Mouse (Mus musculus): ENCODE results near the gene Cela3a. TPM values are rescaled to one million over a fixed set of nuclear protein-coding genes. Genes with fewer than 3 reads are reported as not detected.
A peak's percentile ranks its signal among the peaks of the same experiment; 100 is the strongest.

The Cela3a gene
- polyA plus RNA-seq, 1 experiment from 2014 or later: not detected

DNA sequence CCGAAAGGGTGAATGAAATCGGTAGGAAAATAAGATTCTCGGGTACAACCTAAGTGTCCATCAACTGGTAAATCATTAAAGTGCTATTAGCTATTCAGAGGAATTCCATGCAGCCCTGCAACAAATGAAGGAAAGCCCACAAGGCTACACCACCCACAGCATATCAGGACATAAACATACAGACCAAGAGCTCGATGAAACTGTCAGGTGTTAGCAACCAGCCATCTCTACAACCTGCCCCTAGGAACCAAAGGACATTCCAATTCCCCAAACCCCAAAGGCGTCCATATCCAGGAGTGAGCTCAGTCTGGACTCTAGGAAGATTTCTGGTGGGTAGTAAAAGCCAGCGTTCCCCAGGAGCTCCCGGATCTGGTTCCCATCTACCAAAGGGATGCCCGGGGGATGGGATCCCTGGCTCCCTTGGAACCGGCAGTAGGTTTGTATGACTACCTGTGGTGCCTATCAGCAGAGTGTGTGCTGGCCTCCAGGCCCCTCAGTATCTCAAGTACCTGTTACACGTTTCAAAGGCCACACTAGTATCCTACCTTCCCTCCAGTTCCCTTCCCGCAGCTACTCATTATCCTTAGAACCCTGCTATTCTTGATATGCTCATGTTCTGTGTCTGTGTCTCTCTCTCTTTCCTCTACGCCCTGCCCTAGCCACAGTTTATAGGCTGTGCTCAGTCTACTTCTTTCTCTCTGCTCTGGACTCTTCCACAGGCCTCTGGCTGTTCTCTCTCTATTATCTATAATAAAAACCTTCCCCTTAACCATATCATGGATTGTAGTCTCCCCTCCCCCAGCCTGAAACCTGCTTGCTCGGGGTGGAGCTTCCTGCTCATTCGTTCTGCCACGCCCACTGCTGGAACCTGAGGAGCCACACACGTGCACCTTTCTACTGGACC, 28.6 kb downstream of the Cela3a start:
- WGBS (ENCODE audit: insufficient replicate concordance): 30% methylated on average over 15 of the region's 16 CpGs
- Histone ChIP-seq H3K4me2 (peak overlapping the region; percentile 52), H3K27ac (ENCODE audit: low read depth, low read length) (no peak overlapping the region), H3K36me3 (ENCODE audit: control insufficient read depth, insufficient read depth, low read length) (no peaks in the 10 kb centered on the region), H3K9me3 (replicated peaks; ENCODE audit: control insufficient read depth, low read length) (no peaks in the 10 kb centered on the region), H3K4me3 (ENCODE audit: low read depth, low read length) (0 out of 2 replicates have a peak overlapping the region, but pooled peaks have one; percentile 15), H3K27me3 (ENCODE audit: control insufficient read depth, insufficient read depth, low read length) (no peaks in the 10 kb centered on the region), H3K4me1 (ENCODE audit: control insufficient read depth, insufficient read depth, low read length) (peaks cover 8% of the 10 kb centered on the region), H3K9ac (ENCODE audit: low read depth, low read length) (no peak overlapping the region)
- ATAC-seq (replicated peaks; ENCODE audit: insufficient number of reproducible peaks, low FRiP score, low TSS enrichment): no peak; the same call in 1 of the 2 replicates

DNA sequence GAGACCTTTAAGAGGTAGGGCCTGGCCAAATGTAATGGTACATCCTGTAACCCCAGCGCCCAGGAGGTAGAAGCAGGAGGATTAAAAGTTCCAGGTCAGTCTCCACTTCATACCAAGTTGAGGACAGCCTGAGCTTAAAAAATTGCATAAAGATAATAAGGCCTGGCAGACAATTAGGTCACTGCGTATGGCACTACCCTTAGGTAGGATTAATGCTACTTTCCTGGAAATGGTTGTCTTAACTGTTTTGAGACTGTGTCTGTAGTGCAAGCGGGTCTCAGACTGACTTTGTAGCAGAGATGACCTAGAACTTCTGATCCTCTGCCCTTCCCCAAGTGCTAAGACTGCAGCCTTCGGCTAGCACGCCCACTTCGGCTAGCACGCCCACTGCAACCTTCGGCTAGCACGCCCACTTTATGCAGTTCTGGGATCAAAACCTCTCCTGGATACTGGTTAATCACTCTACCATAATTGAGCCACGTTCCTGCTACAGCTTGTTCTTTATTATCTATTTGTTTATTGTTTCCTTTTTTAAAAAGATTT, 29.8 kb downstream of the Cela3a start:
- no peak overlapping the region for H3K4me2 ChIP-seq
- H3K9me3 ChIP-seq (replicated peaks; ENCODE audit: control insufficient read depth, low read length): no peaks in the 10 kb centered on the region
- WGBS (ENCODE audit: insufficient replicate concordance): 88% methylated on average over 10 of the region's 10 CpGs
- peaks cover 17% of the 10 kb centered on the region for H3K4me1 ChIP-seq (ENCODE audit: control insufficient read depth, insufficient read depth, low read length)
- H3K27me3 ChIP-seq (ENCODE audit: control insufficient read depth, insufficient read depth, low read length): no peaks in the 10 kb centered on the region
- H3K9ac ChIP-seq (ENCODE audit: low read depth, low read length): no peak overlapping the region
- no peak overlapping the region for H3K4me3 ChIP-seq (ENCODE audit: low read depth, low read length)
- ATAC-seq (replicated peaks; ENCODE audit: insufficient number of reproducible peaks, low FRiP score, low TSS enrichment): no peak
- H3K27ac ChIP-seq (ENCODE audit: low read depth, low read length): no peak overlapping the region
- H3K36me3 ChIP-seq (ENCODE audit: control insufficient read depth, insufficient read depth, low read length): no peaks in the 10 kb centered on the region

DNA sequence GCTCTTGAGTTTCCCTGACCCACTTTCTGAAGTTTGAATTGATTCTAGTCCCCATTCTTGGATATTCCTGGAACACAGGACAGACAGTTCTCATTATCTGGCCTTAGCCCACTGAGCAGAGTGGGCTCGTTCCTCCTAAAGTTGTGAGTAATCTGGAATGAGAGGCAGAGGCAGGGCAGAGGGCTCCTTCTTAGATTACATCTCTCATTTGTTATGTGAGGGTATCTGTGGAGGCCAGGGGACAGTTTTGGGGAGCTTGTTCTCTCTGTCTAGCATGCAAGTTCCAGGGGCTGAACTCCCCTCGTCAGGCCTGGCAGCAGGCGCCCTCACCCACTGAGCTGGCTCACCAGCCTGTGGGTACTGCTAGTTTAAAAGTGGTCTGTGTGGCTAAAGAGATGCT, 30.5 kb downstream of the Cela3a start:
- H3K9me3 ChIP-seq (replicated peaks; ENCODE audit: control insufficient read depth, low read length): no peaks in the 10 kb centered on the region
- no peak overlapping the region for H3K27ac ChIP-seq (ENCODE audit: low read depth, low read length)
- no peak for ATAC-seq (replicated peaks; ENCODE audit: insufficient number of reproducible peaks, low FRiP score, low TSS enrichment)
- no peaks in the 10 kb centered on the region for H3K27me3 ChIP-seq (ENCODE audit: control insufficient read depth, insufficient read depth, low read length)
- no peak overlapping the region for H3K4me2 ChIP-seq
- H3K9ac ChIP-seq (ENCODE audit: low read depth, low read length): no peak overlapping the region
- 87% methylated on average over 3 of the region's 3 CpGs for WGBS (ENCODE audit: insufficient replicate concordance)
- peaks cover 18% of the 10 kb centered on the region for H3K4me1 ChIP-seq (ENCODE audit: control insufficient read depth, insufficient read depth, low read length)
- no peaks in the 10 kb centered on the region for H3K36me3 ChIP-seq (ENCODE audit: control insufficient read depth, insufficient read depth, low read length)
- H3K4me3 ChIP-seq (ENCODE audit: low read depth, low read length): no peak overlapping the region

DNA sequence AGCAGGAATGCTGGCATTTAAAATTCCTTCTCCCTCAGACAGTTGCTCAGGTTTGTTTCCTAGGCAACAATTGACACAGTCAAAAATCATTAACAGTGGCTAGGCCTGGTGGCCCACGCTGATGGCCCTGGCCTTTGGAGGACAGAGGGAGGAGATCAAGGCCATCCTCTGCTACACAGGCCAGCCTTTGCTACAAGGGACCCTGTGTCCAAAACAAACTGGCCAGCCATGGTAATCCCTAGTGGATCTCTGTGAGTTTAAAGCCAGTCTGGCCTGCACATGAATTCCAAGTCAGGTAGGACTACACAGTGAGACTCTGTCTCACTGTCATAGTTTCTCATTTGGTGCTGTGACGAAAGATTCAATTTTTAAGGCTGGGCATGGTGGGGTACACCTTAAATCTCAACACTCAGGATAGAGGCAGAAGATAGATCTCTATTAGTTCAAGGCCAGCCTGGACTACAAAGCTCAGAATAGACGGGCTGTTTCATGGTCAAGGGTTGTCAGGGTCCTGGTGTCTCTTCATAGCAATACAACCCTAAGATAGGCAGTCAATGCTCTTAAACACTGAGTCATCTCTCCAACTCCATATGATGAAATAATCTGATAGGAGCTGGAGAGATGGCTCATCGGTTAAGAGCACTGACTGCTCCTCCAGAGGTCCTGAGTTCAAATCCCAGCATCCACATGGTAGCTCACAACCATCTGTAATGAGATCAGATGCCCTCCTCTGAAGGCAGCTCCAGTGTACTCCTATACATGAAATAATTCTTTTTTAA, 31.9 kb downstream of the Cela3a start:
- Histone ChIP-seq H3K36me3 (ENCODE audit: control insufficient read depth, insufficient read depth, low read length) (no peaks in the 10 kb centered on the region), H3K4me1 (ENCODE audit: control insufficient read depth, insufficient read depth, low read length) (peaks cover 20% of the 10 kb centered on the region), H3K9ac (ENCODE audit: low read depth, low read length) (no peak overlapping the region), H3K4me2 (no peak overlapping the region), H3K27me3 (ENCODE audit: control insufficient read depth, insufficient read depth, low read length) (no peaks in the 10 kb centered on the region), H3K27ac (ENCODE audit: low read depth, low read length) (no peak overlapping the region), H3K4me3 (ENCODE audit: low read depth, low read length) (no peak overlapping the region), H3K9me3 (replicated peaks; ENCODE audit: control insufficient read depth, low read length) (no peaks in the 10 kb centered on the region)
- WGBS (ENCODE audit: insufficient replicate concordance): 76% methylated on average over 4 of the region's 4 CpGs
- ATAC-seq (replicated peaks; ENCODE audit: insufficient number of reproducible peaks, low FRiP score, low TSS enrichment): no peak

DNA sequence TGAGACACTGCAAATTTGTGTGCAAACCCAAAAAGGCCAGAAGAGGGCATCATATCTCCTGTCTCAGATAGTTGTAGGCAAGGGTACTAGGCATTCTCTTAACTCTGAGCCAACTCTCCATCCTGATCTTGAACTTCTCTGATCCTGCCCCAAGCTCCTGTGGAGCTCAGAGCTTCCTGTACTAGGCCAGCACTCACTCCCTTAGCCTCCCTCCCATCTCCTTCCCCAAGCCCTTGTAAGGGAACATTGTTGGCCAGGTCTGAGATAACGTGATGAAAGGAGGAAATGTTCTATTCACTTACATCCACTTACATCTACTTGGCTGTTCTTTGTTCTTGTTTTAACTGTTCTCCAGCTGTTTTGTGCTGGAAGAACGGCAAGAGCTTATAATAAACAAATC, 32.8 kb downstream of the Cela3a start:
- Histone ChIP-seq H3K36me3 (ENCODE audit: control insufficient read depth, insufficient read depth, low read length) (no peaks in the 10 kb centered on the region), H3K27me3 (ENCODE audit: control insufficient read depth, insufficient read depth, low read length) (no peaks in the 10 kb centered on the region), H3K4me3 (ENCODE audit: low read depth, low read length) (no peak overlapping the region), H3K27ac (ENCODE audit: low read depth, low read length) (no peak overlapping the region), H3K4me2 (no peak overlapping the region), H3K9me3 (replicated peaks; ENCODE audit: control insufficient read depth, low read length) (no peaks in the 10 kb centered on the region), H3K4me1 (ENCODE audit: control insufficient read depth, insufficient read depth, low read length) (peaks cover 24% of the 10 kb centered on the region), H3K9ac (ENCODE audit: low read depth, low read length) (no peak overlapping the region)
- ATAC-seq (replicated peaks; ENCODE audit: insufficient number of reproducible peaks, low FRiP score, low TSS enrichment): no peak
- 37% methylated on average over 2 of the region's 2 CpGs for WGBS (ENCODE audit: insufficient replicate concordance)

DNA sequence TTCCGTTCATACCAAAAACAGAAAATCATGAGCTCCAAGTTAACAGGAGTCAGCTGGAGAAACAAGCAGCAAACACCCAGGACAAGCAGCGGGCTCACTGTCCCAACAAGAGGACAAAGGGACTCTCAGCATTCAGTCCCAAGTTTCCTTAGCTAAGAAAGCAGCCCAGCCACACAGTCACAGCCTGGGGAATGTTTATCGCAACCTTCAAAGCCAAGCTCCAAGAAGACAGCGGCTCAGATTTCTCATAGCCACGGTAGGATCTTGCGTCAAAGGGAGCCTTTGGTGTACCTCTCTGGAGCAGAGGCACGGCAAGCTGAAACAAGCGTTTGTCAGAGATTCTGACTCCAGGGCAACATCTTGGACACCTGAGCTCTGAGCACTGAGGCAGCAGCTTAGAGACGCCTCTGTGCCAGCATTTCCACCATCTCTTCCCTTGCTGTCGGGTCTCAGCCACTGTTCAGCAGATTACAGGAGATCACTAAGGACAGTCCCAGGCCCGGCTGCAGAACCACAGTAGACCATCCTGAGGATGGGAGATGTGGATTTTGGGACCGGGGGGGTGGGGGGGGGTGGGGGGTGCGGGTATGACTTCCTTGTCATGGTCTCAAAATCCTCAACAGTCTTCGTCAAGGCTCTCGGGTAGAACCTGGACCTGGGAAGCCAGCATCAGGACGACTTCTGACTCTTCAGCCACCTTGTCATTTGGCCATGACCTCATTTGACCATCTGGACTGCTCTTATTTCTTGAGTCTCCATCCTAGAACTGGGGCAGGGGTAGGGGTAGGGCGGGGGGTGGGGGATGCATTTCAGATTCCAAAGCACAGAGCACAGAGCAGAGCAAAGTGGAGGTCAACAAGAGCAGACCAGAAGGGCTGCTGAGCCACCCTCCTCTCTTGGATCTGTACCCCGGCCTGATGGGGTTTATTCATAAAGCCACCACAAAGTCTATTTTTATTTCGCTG, 34.0 kb downstream of the Cela3a start:
- Histone ChIP-seq H3K4me1 (ENCODE audit: control insufficient read depth, insufficient read depth, low read length) (peaks cover 20% of the 10 kb centered on the region), H3K9ac (ENCODE audit: low read depth, low read length) (peak overlapping the region; percentile 52; the same call in 1 of the 2 replicates), H3K4me3 (ENCODE audit: low read depth, low read length) (no peak overlapping the region), H3K9me3 (replicated peaks; ENCODE audit: control insufficient read depth, low read length) (no peaks in the 10 kb centered on the region), H3K27me3 (ENCODE audit: control insufficient read depth, insufficient read depth, low read length) (no peaks in the 10 kb centered on the region), H3K36me3 (ENCODE audit: control insufficient read depth, insufficient read depth, low read length) (no peaks in the 10 kb centered on the region), H3K4me2 (peak overlapping the region; percentile 30), H3K27ac (ENCODE audit: low read depth, low read length) (peak overlapping the region; percentile 2; the same call in 1 of the 2 replicates)
- 40% methylated on average over 19 of the region's 19 CpGs for WGBS (ENCODE audit: insufficient replicate concordance)
- ATAC-seq (replicated peaks; ENCODE audit: insufficient number of reproducible peaks, low FRiP score, low TSS enrichment): no peak

DNA sequence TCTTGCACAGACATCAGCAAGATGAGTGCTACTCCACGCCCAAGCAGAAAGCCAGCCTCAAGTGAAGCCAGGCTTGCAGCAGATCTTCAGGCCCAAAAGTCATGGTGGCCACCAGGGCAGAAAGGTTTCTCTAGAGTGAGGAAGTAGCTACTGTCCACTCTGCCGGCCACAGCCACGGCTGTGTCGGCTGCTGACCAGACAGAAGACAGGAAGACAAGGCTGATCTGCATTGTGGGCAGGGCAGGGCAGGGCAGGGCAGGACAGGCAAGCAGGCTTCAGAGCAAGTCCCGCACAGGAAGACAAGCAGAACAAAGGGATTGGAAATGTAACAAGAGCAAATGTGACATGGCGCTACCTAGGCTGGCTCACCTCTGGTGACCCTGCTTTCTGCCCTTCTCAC, 35.9 kb downstream of the Cela3a start:
- H3K9me3 ChIP-seq (replicated peaks; ENCODE audit: control insufficient read depth, low read length): no peaks in the 10 kb centered on the region
- no peak overlapping the region for H3K4me3 ChIP-seq (ENCODE audit: low read depth, low read length)
- H3K36me3 ChIP-seq (ENCODE audit: control insufficient read depth, insufficient read depth, low read length): no peaks in the 10 kb centered on the region
- no peaks in the 10 kb centered on the region for H3K27me3 ChIP-seq (ENCODE audit: control insufficient read depth, insufficient read depth, low read length)
- H3K4me2 ChIP-seq: no peak overlapping the region
- no peak for ATAC-seq (replicated peaks; ENCODE audit: insufficient number of reproducible peaks, low FRiP score, low TSS enrichment)
- H3K4me1 ChIP-seq (ENCODE audit: control insufficient read depth, insufficient read depth, low read length): peaks cover 26% of the 10 kb centered on the region; the same call in 1 of the 2 replicates
- WGBS (ENCODE audit: insufficient replicate concordance): 48% methylated on average over 6 of the region's 6 CpGs
- H3K27ac ChIP-seq (ENCODE audit: low read depth, low read length): no peak overlapping the region
- H3K9ac ChIP-seq (ENCODE audit: low read depth, low read length): no peak overlapping the region

Measured in heart, embryonic 11.5 days (tissue).